Mouse (Mus musculus) limb, embryonic 13.5 days (tissue): ENCODE data around the gene Psma5. TPM values are rescaled to one million over a fixed set of nuclear protein-coding genes. Genes with fewer than 3 reads are reported as not detected.
"Not testable (repeated sequence)": the region's sequence is repeated elsewhere in the genome, so short reads cannot be mapped to it uniquely, and the experiment has no call there.

Experiments used
- ATAC-seq: fragments of 200-750 bp; cut with Nextera tagmentation; 2 replicates; pipeline ENCODE4 v1.8.0; 2017; ENCODE audit warnings: low read depth, moderate number of reproducible peaks, moderate TSS enrichment; ENCODE audit not compliant: low FRiP score
- H3K27ac ChIP-seq: fragments of 300-500 bp; sonication (generic); 2 replicates; pipeline ENCODE4 v1.5.1; 2015; ENCODE audit warnings: inconsistent platforms, mild to moderate bottlenecking, moderate library complexity
- H3K27me3 ChIP-seq: fragments of 300-500 bp; sonication (generic); 2 replicates; pipeline ENCODE4 v1.6.1; 2015; ENCODE audit warnings: mild to moderate bottlenecking, inconsistent platforms
- H3K36me3 ChIP-seq: fragments of 300-500 bp; sonication (generic); 2 replicates; pipeline ENCODE4 v1.6.1; 2015; ENCODE audit warnings: inconsistent platforms, mild to moderate bottlenecking, moderate library complexity
- H3K4me1 ChIP-seq: fragments of 300-500 bp; sonication (generic); 2 replicates; pipeline ENCODE4 v1.6.1; 2015; ENCODE audit warnings: inconsistent platforms
- H3K4me2 ChIP-seq: fragments of 300-500 bp; sonication (generic); replicated peaks from 2 replicates; pipeline ENCODE4 v1.6.1; 2015; ENCODE audit warnings: inconsistent platforms, mild to moderate bottlenecking, moderate library complexity
- H3K4me3 ChIP-seq: fragments of 300-500 bp; sonication (generic); 2 replicates; pipeline ENCODE4 v1.5.1; 2015; ENCODE audit warnings: moderate library complexity, mild to moderate bottlenecking, inconsistent platforms
- H3K9ac ChIP-seq: fragments of 300-500 bp; sonication (generic); 2 replicates; pipeline ENCODE4 v1.6.1; 2015; ENCODE audit warnings: mild to moderate bottlenecking, inconsistent platforms
- H3K9me3 ChIP-seq: fragments of 300-500 bp; sonication (generic); 2 replicates; pipeline ENCODE4 v1.6.1; 2016; ENCODE audit warnings: inconsistent platforms
- WGBS: fragments of 180-500 bp; shearing (Covaris S2); methylation state at CpG from one replicate; pipeline ENCODE4 v1.1.7; 2015; 5-methylcytosine and 5-hydroxymethylcytosine counted together
- polyA plus RNA-seq: library from polyadenylated mRNA; unstranded; fragments of >200 nt; fragmentation: Nextera tagmentation; extraction: Ambion mirVana; gene quantifications from 2 replicates; pipeline ENCODE4 v1.2.1, GENCODE M21; 2015

The Psma5 gene
- polyA plus RNA-seq, 1 experiment from 2014 or later: 318 TPM

DNA sequence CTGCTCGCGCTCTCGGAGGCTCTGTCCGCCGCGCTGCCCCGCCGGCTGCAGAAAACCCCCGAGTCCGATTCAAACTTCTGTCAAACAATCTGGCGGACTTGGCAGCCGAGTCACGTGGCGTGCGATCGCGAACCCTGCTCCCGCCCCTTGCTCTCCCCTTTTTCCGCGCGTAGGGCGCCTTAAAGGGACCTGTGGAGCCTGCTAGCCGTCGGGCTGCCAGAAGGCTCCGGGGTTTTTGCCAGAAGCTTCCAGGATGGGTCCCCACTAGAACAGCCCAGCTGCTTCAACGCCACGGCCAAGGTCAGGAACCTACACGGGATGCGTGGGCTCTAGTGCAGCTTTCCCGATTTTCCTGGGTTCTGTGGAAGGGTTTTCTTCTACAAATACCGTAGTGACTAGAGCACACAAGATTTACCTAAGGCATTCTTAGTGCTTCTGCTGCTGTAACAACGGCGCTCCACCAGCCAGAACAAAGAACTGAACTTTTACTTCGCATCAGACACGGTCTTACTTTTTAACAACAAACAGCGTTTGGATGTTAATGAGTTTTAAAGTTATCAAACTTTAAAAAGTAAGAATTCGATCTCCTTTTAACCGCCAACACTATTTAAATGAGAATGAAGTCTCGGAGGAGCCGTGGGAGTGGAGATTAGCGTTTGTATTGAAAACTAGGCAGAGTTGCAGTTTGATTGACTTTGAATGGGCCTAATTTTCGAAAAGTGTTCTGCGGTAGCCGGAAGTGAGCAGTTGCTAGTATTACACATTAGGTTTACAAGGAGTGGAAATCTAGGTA lies 30.0 kb upstream of the Psma5 start, which contains the start of gene Sypl2:
TSS of gene Sypl2 (minus strand) at position 91 of the 793 bp plus-strand sequence.
- WGBS: 4% methylated on average over 44 of the region's 44 CpGs
- H3K27me3 ChIP-seq: peaks cover 67% of the 10 kb centered on the region
- no peak within 1 kb of the TSS for H3K27ac ChIP-seq
- ATAC-seq: no peak; the same call in 1 of the 2 replicates
- peak within 1 kb of the TSS; percentile 49 for H3K4me3 ChIP-seq
- no peaks in the 10 kb centered on the region for H3K36me3 ChIP-seq
- peak within 1 kb of the TSS; percentile 80 for H3K4me2 ChIP-seq
- H3K4me1 ChIP-seq: peaks cover 18% of the 10 kb centered on the region
- peak within 1 kb of the TSS; percentile 62 for H3K9ac ChIP-seq
- no peaks in the 10 kb centered on the region for H3K9me3 ChIP-seq

DNA sequence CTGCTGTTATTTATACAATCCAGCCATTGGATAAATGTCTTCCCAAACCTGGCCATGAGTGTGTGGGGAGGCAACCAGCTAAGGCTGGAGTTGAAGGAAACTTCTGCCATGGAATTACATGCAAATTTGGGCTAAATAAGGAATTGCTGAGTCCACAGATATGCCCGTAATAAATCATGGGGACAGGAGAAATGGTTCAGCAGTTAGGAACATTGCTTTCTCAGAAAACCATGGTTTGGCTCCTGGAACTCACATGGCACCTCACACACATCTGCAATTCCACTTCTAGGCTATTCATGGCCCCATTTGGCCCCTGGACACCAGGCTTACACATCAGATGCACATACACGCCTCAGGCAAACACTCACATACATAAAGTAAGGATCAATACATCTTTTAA lies 29.2 kb upstream of the Psma5 start:
- 76% methylated on average over 2 of the region's 2 CpGs for WGBS
- peak overlapping the region; percentile 80 for H3K4me2 ChIP-seq
- H3K4me1 ChIP-seq: peaks cover 18% of the 10 kb centered on the region
- H3K4me3 ChIP-seq: peak overlapping the region; percentile 49
- H3K27me3 ChIP-seq: peaks cover 60% of the 10 kb centered on the region
- H3K36me3 ChIP-seq: no peaks in the 10 kb centered on the region
- no peaks in the 10 kb centered on the region for H3K9me3 ChIP-seq
- ATAC-seq: no peak
- no peak overlapping the region for H3K27ac ChIP-seq
- no peak overlapping the region for H3K9ac ChIP-seq

DNA sequence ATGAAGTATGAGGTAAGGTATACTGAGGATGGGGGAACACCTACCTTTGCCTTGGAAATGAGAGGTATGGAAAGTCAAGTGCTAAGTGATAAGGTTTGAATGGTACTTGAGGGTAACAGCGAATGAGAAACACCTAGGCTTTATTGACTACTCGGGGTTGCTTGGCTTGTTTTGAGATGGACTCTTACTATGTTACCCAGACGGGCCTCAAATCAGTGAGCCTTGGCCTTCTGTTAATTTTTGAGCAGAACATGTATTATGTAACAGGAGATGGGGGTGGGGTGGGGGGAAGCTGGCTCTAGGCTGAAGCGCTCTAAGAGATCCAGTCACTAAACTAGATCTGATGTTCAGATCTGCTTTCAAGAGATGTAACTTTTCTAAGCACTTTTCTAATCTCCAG lies 25.1 kb upstream of the Psma5 start:
- ATAC-seq: no peak
- peaks cover 9% of the 10 kb centered on the region for H3K4me1 ChIP-seq

DNA sequence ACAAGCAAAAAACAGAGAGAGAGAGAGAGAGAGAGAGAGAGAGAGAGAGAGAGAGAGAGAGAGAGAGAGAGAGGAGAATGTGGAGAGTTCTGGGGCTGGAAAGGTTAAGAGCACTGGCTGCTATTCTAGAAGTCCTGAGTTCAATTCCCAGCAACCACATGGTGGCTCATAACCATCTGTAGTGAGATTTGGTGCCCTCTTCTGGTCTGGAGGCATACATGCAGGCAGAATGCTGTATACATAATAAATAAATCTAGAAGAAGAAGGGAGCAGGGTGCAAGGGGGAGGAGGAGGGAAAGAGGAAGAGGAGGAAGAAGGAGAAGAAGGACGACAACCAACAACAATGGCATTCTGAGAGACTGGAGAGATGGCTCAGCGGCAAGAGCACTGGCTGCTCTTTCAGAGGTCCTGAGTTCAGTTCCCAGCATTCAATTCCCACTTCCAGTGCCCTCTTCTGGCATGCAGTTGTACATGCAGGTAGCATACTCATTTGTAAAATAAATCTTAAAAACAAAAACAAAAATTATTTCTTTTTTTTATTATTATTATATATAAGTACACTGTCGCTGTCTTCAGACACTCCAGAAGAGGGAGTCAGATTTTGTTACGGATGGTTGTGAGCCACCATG lies 19.1 kb upstream of the Psma5 start:
- WGBS: 88% methylated on average over 4 of the region's 4 CpGs
- H3K4me1 ChIP-seq: not testable (repeated sequence)

More for the DNA sequence above, 25.1 kb upstream of the Psma5 start:
- Histone ChIP-seq H3K4me3 (no peak overlapping the region), H3K27ac (no peak overlapping the region), H3K36me3 (no peaks in the 10 kb centered on the region), H3K9ac (no peak overlapping the region), H3K4me2 (no peak overlapping the region), H3K27me3 (peaks cover 19% of the 10 kb centered on the region), H3K9me3 (no peaks in the 10 kb centered on the region)
- 83% methylated on average over 4 of the region's 4 CpGs for WGBS

DNA sequence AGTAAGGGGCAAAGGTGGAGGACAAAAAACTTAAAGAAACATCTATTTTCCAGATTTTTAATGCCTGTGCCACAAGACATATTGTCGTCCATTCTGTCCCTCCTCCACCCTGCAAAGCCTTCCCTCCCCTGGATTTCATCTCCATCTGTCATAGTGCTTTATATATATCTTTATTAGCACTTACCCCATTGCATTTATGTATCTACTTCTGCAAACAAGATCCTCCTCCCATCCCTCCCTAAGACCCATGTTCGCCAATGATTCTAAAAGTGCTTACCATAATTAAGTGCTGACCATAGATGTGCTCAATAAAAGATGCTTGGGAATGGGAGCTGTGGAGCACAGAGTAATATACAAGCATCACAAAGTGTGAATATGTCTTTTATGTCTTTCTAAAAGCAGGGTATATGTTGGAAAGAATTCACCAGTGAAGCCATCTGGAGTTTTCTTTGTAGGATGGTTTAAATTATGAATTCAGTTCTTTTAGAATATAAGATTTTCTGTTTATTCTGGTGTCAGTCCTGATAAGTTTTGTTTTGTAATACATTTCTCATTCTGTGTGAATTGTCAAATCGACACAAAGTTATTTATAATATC lies 15.4 kb upstream of the Psma5 start:
- 89% methylated on average over 3 of the region's 3 CpGs for WGBS
- H3K4me1 ChIP-seq: no peaks in the 10 kb centered on the region
- no peak overlapping the region for H3K4me3 ChIP-seq
- H3K27ac ChIP-seq: no peak overlapping the region
- H3K36me3 ChIP-seq: no peaks in the 10 kb centered on the region
- no peaks in the 10 kb centered on the region for H3K27me3 ChIP-seq
- H3K9me3 ChIP-seq: no peaks in the 10 kb centered on the region
- no peak for ATAC-seq
- no peak overlapping the region for H3K4me2 ChIP-seq
- H3K9ac ChIP-seq: no peak overlapping the region

More for the DNA sequence above, 19.1 kb upstream of the Psma5 start:
- not testable (repeated sequence) for H3K36me3 ChIP-seq, H3K27me3 ChIP-seq, H3K9ac ChIP-seq, ATAC-seq, H3K4me3 ChIP-seq, H3K9me3 ChIP-seq, H3K4me2 ChIP-seq, H3K27ac ChIP-seq

DNA sequence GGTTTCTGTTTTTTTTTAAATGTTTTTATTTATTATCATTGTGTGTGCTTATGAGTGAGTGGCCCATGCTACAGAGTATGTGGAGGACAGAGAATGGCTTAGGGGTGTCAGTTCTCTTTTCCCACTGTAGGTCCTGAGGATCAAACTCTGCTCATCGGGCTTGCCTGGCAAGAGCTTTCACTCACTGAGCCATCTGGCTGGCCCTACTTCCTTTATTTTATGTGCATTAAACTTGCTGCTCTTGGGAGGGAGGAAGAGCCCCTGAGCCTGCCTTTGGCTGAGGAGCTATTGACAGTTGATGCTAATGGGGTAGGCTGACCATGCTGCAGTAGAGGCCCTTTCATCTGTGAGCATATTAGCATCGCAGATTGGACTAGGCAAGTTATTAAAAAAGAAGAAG lies 9.9 kb upstream of the Psma5 start:
- no peaks in the 10 kb centered on the region for H3K4me1 ChIP-seq
- no peak overlapping the region for H3K4me3 ChIP-seq
- ATAC-seq: no peak
- no peaks in the 10 kb centered on the region for H3K36me3 ChIP-seq
- no peaks in the 10 kb centered on the region for H3K27me3 ChIP-seq
- no peaks in the 10 kb centered on the region for H3K9me3 ChIP-seq
- H3K9ac ChIP-seq: no peak overlapping the region
- WGBS: 73% methylated on average over 2 of the region's 2 CpGs
- no peak overlapping the region for H3K4me2 ChIP-seq
- no peak overlapping the region for H3K27ac ChIP-seq

GRCm38 (mm10) chr3:108257831-108258500 lies 1.2 kb downstream of the Psma5 start:
- Histone ChIP-seq H3K4me3 (peak overlapping the region; percentile 99), H3K9me3 (no peaks in the 10 kb centered on the region), H3K9ac (peak overlapping the region; percentile 96), H3K36me3 (peaks cover 15% of the 10 kb centered on the region), H3K4me2 (peak overlapping the region; percentile 83), H3K27ac (no peak overlapping the region), H3K27me3 (no peaks in the 10 kb centered on the region), H3K4me1 (peaks cover 26% of the 10 kb centered on the region)
- ATAC-seq: no peak
- 65% methylated on average over 3 of the region's 3 CpGs for WGBS

DNA sequence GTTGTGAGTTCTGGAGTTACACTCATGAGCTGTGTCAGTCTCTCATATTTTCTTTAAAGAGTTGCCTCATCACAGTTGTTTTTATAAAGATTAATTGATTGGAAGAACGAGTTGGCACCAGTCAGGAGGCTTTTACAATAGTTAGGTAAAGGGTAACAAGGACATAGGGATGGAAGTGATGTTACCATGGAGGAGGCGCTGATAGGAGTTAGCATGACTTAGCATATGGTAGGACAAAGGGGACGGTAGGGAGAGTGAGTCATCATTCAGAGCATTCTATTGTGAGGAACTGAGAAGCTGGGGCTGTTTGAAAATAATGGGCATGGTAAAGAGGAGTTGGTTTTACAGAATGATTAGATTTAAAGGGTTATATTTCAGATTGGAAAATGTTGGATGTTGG lies 2.6 kb downstream of the Psma5 start:
- H3K27ac ChIP-seq: no peak overlapping the region
- peaks cover 26% of the 10 kb centered on the region for H3K4me1 ChIP-seq
- 83% methylated on average over 3 of the region's 3 CpGs for WGBS
- ATAC-seq: no peak
- H3K4me2 ChIP-seq: no peak overlapping the region
- no peak overlapping the region for H3K4me3 ChIP-seq
- H3K9me3 ChIP-seq: no peaks in the 10 kb centered on the region
- H3K27me3 ChIP-seq: no peaks in the 10 kb centered on the region
- peaks cover 17% of the 10 kb centered on the region for H3K36me3 ChIP-seq
- H3K9ac ChIP-seq: no peak overlapping the region

DNA sequence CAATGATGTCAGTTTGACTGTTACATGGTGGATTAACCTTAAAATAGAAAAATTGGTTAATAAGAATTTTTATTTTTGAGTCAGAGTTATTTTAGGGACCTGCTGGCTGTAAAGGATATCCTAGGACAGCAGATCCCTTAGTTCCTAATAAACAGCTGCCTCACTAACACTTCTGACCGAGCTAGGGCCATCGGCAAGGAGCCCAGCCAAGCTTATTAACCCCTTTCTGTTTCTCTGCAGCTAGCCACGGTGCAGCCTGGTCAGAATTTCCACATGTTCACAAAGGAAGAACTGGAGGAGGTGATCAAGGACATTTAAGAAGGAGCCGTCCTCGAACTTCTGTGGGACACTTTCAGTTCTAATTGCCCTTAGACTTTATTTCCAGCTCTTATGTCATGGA lies 22.8 kb downstream of the Psma5 start:
- not testable (repeated sequence) for ATAC-seq, H3K4me2 ChIP-seq, H3K27ac ChIP-seq, H3K9ac ChIP-seq, H3K27me3 ChIP-seq, H3K9me3 ChIP-seq, H3K4me3 ChIP-seq, H3K4me1 ChIP-seq
- 79% methylated on average over 5 of the region's 5 CpGs for WGBS
- peaks cover 43% of the 10 kb centered on the region for H3K36me3 ChIP-seq

- peaks cover 23% of the 10 kb centered on the region for H3K4me1 ChIP-seq
- H3K27ac ChIP-seq: peak overlapping the region; percentile 84
- ATAC-seq: no peak
- peak overlapping the region; percentile 94 for H3K4me2 ChIP-seq
- peak overlapping the region; percentile 93 for H3K4me3 ChIP-seq
- H3K9ac ChIP-seq: no peak overlapping the region; the same call in 1 of the 2 replicates
- H3K36me3 ChIP-seq: peaks cover 14% of the 10 kb centered on the region
- no peaks in the 10 kb centered on the region for H3K9me3 ChIP-seq
- H3K27me3 ChIP-seq: no peaks in the 10 kb centered on the region
- WGBS: 31% methylated on average over 12 of the region's 12 CpGs
These were observed 25.9 kb downstream of the Psma5 start for GRCm38 (mm10) chr3:108282401-108283240.

GRCm38 (mm10) chr3:108283241-108283561 lies 26.5 kb downstream of the Psma5 start:
- Histone ChIP-seq H3K4me1 (peaks cover 29% of the 10 kb centered on the region), H3K27ac (peak overlapping the region; percentile 84), H3K4me3 (peak overlapping the region; percentile 93), H3K27me3 (no peaks in the 10 kb centered on the region), H3K9ac (peak overlapping the region; percentile 66), H3K9me3 (no peaks in the 10 kb centered on the region), H3K4me2 (peak overlapping the region; percentile 94), H3K36me3 (peaks cover 9% of the 10 kb centered on the region)
- ATAC-seq: no peak
- WGBS: 13% methylated on average over 6 of the region's 6 CpGs
